Mouse (Mus musculus): ENCODE results near the gene Mob3b. TPM values are rescaled to one million over a fixed set of nuclear protein-coding genes. Genes with fewer than 3 reads are reported as not detected.

The Mob3b gene
- total and polyA plus RNA-seq, 2 experiments, result 16.5 to 18.3 TPM

- TF ChIP-seq CTCF (IDR thresholded peaks at IDR 0.05; ENCODE audit: low read depth, low read length) (no peak), POLR2A (IDR thresholded peaks at IDR 0.05; ENCODE audit: extremely low read depth, insufficient read depth, low read length) (no peak)
- 89% methylated on average over 7 of the region's 7 CpGs for WGBS
- peaks cover 17% of the 10 kb centered on the region for H3K79me2 ChIP-seq (ENCODE audit: control insufficient read depth, insufficient read depth, low read length)
- no peaks in the 10 kb centered on the region for H3K36me3 ChIP-seq (ENCODE audit: control insufficient read depth, insufficient read depth, low read length)
- no peak for DNase-seq (ENCODE audit: extremely low read depth, low read depth, low spot score)
- no peak overlapping the region for H3K9ac ChIP-seq (ENCODE audit: low read depth, low read length)
- H3K27me3 ChIP-seq (ENCODE audit: control insufficient read depth, insufficient read depth, low read length), result no peaks in the 10 kb centered on the region
- H3K4me1 ChIP-seq (ENCODE audit: control insufficient read depth, insufficient read depth, low read length), result peaks cover 13% of the 10 kb centered on the region
- no peak overlapping the region for H3K27ac ChIP-seq (replicated peaks; ENCODE audit: insufficient read depth, low read depth, low read length)
- H3K4me3 ChIP-seq (ENCODE audit: insufficient read depth, low read depth, low read length), result no peak overlapping the region
Observed at GRCm38 (mm10) chr4:34996616-34997015, 160.7 kb downstream of the Mob3b start.

GRCm38 (mm10) chr4:34993639-34993975, 163.7 kb downstream of the Mob3b start:
- DNase-seq (ENCODE audit: extremely low read depth, low read depth, low spot score), result no peak
- no peak overlapping the region for H3K4me3 ChIP-seq (ENCODE audit: insufficient read depth, low read depth, low read length)
- no peak overlapping the region for H3K9ac ChIP-seq (ENCODE audit: low read depth, low read length)
- TF ChIP-seq CTCF (IDR thresholded peaks at IDR 0.05; ENCODE audit: low read depth, low read length) (no peak), POLR2A (IDR thresholded peaks at IDR 0.05; ENCODE audit: extremely low read depth, insufficient read depth, low read length) (no peak)
- H3K27me3 ChIP-seq (ENCODE audit: control insufficient read depth, insufficient read depth, low read length), result no peaks in the 10 kb centered on the region
- H3K27ac ChIP-seq (replicated peaks; ENCODE audit: insufficient read depth, low read depth, low read length), result no peak overlapping the region
- 58% methylated on average over 6 of the region's 6 CpGs for WGBS
- no peaks in the 10 kb centered on the region for H3K36me3 ChIP-seq (ENCODE audit: control insufficient read depth, insufficient read depth, low read length)
- H3K79me2 ChIP-seq (ENCODE audit: control insufficient read depth, insufficient read depth, low read length), result peaks cover 8% of the 10 kb centered on the region; the same call in 1 of the 2 replicates
- peaks cover 12% of the 10 kb centered on the region for H3K4me1 ChIP-seq (ENCODE audit: control insufficient read depth, insufficient read depth, low read length)

- TF ChIP-seq POLR2A (IDR thresholded peaks at IDR 0.05; ENCODE audit: extremely low read depth, insufficient read depth, low read length), result no peak
- TF ChIP-seq CTCF (IDR thresholded peaks at IDR 0.05; ENCODE audit: low read depth, low read length), result no peak
- no peak overlapping the region for H3K4me3 ChIP-seq (ENCODE audit: insufficient read depth, low read depth, low read length)
- no peak for DNase-seq (ENCODE audit: extremely low read depth, low read depth, low spot score)
- H3K27me3 ChIP-seq (ENCODE audit: control insufficient read depth, insufficient read depth, low read length), result no peaks in the 10 kb centered on the region
- H3K27ac ChIP-seq (replicated peaks; ENCODE audit: insufficient read depth, low read depth, low read length), result no peak overlapping the region
- 56% methylated on average over 22 of the region's 22 CpGs for WGBS
- no peaks in the 10 kb centered on the region for H3K36me3 ChIP-seq (ENCODE audit: control insufficient read depth, insufficient read depth, low read length)
- peaks cover 10% of the 10 kb centered on the region; the same call in 1 of the 2 replicates for H3K79me2 ChIP-seq (ENCODE audit: control insufficient read depth, insufficient read depth, low read length)
- no peak overlapping the region for H3K9ac ChIP-seq (ENCODE audit: low read depth, low read length)
- H3K4me1 ChIP-seq (ENCODE audit: control insufficient read depth, insufficient read depth, low read length), result peaks cover 15% of the 10 kb centered on the region
Observed at GRCm38 (mm10) chr4:34992866-34993638, 164.2 kb downstream of the Mob3b start.

GRCm38 (mm10) chr4:34991891-34992865, 165.1 kb downstream of the Mob3b start:
- Histone ChIP-seq H3K4me1 (ENCODE audit: control insufficient read depth, insufficient read depth, low read length) (peaks cover 20% of the 10 kb centered on the region), H3K27me3 (ENCODE audit: control insufficient read depth, insufficient read depth, low read length) (no peaks in the 10 kb centered on the region), H3K9ac (ENCODE audit: low read depth, low read length) (no peak overlapping the region), H3K4me3 (ENCODE audit: insufficient read depth, low read depth, low read length) (no peak overlapping the region), H3K36me3 (ENCODE audit: control insufficient read depth, insufficient read depth, low read length) (no peaks in the 10 kb centered on the region), H3K79me2 (ENCODE audit: control insufficient read depth, insufficient read depth, low read length) (peaks cover 8% of the 10 kb centered on the region; the same call in 1 of the 2 replicates), H3K27ac (replicated peaks; ENCODE audit: insufficient read depth, low read depth, low read length) (peak overlapping the region; percentile 2; the same call in 1 of the 2 replicates)
- TF ChIP-seq POLR2A (IDR thresholded peaks at IDR 0.05; ENCODE audit: extremely low read depth, insufficient read depth, low read length), result no peak
- TF ChIP-seq CTCF (IDR thresholded peaks at IDR 0.05; ENCODE audit: low read depth, low read length), result no peak
- 90% methylated on average over 22 of the region's 22 CpGs for WGBS
- no peak for DNase-seq (ENCODE audit: extremely low read depth, low read depth, low spot score)

GRCm38 (mm10) chr4:34991116-34991515, 166.2 kb downstream of the Mob3b start:
- WGBS, result 25% methylated on average over 10 of the region's 10 CpGs
- TF ChIP-seq CTCF (IDR thresholded peaks at IDR 0.05; ENCODE audit: low read depth, low read length), result no peak
- no peak for TF ChIP-seq POLR2A (IDR thresholded peaks at IDR 0.05; ENCODE audit: extremely low read depth, insufficient read depth, low read length)
- Histone ChIP-seq H3K4me3 (ENCODE audit: insufficient read depth, low read depth, low read length) (no peak overlapping the region), H3K9ac (ENCODE audit: low read depth, low read length) (peak overlapping the region; percentile 25; the same call in 1 of the 2 replicates), H3K79me2 (ENCODE audit: control insufficient read depth, insufficient read depth, low read length) (peaks cover 4% of the 10 kb centered on the region; the same call in 1 of the 2 replicates), H3K4me1 (ENCODE audit: control insufficient read depth, insufficient read depth, low read length) (peaks cover 29% of the 10 kb centered on the region), H3K36me3 (ENCODE audit: control insufficient read depth, insufficient read depth, low read length) (no peaks in the 10 kb centered on the region), H3K27me3 (ENCODE audit: control insufficient read depth, insufficient read depth, low read length) (no peaks in the 10 kb centered on the region), H3K27ac (replicated peaks; ENCODE audit: insufficient read depth, low read depth, low read length) (peak overlapping the region; percentile 80)
- DNase-seq (ENCODE audit: extremely low read depth, low read depth, low spot score), result peak; percentile 95

Measured in liver, adult 2 months (tissue).